Mouse (Mus musculus) testis, adult 2 months (tissue): Measurements from ENCODE around the gene B3gnt3.

Source experiments
- CTCF ChIP-seq: fragments of 200-500 bp; IDR thresholded peaks from 2 replicates; pipeline ENCODE4 v1.5.1; 2012; ENCODE audit warnings: low read depth, mild to moderate bottlenecking, inconsistent platforms, low read length, moderate library complexity; ENCODE audit not compliant: control insufficient read depth, insufficient read depth, insufficient replicate concordance
- POLR2A ChIP-seq: fragments of 200-500 bp; IDR thresholded peaks from 2 replicates; pipeline ENCODE4 v1.6.1; 2012; ENCODE audit warnings: low read depth, mild to moderate bottlenecking, inconsistent platforms, low read length, moderate library complexity; ENCODE audit not compliant: control insufficient read depth

DNA sequence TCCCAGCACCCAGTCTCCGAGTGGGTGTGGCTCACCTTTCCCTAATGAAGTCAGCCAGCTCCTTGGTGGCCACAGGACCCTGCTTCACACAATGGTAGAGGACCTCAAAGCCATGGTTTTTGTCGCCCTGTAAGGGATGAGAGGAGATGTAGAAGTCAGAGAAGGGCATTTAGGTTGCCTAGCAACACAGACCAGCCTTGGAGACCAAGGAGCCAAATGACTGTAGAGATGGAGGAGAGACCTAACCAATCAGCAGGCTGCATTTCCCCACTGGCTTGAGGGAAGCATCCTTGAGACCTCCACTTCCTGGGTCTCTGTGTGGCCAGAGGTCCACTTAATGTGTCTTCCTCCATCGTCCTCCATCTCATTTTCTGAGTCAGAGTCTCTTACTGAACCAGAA is 16.7 kb upstream of the B3gnt3 start:
- no peak for TF ChIP-seq POLR2A
- no peak for TF ChIP-seq CTCF
